Mouse (Mus musculus): Measurements from ENCODE around the gene Bmpr1b. TPM values are rescaled to one million over a fixed set of nuclear protein-coding genes. Genes with fewer than 3 reads are reported as not detected.

Gene Bmpr1b
- polyA plus RNA-seq, 1 experiment from 2014 or later, result 1.1 TPM

DNA sequence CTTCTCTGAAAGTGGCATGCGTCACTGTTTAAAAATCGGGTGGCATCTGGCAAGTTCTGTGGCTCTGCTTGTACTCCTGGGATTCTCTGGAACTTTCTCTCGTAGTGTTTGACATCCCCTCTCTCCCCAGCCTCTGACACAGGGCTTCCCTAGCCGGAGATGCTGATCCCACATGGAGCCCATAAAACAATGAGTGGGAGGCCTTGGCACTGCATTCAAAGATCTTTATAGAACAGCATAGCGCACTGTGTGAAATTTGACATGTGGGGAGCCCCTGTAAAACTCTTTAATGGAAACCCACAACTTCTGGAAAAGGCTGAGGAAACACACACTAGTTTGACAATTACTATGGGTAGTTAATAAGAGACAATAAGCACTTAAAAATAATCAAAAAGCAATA, 126.2 kb downstream of the Bmpr1b start:
- H3K27ac ChIP-seq (ENCODE audit: low read depth, low read length), result no peak overlapping the region
- no peaks in the 10 kb centered on the region for H3K27me3 ChIP-seq (replicated peaks; ENCODE audit: control insufficient read depth, insufficient read depth, low read length)
- 85% methylated on average over 5 of the region's 5 CpGs for WGBS
- no peak overlapping the region for H3K4me3 ChIP-seq (ENCODE audit: low read depth, low read length)
- no peak for ATAC-seq (replicated peaks; ENCODE audit: low FRiP score)
- no peaks in the 10 kb centered on the region for H3K36me3 ChIP-seq (ENCODE audit: control insufficient read depth, insufficient read depth, low read length)
- H3K9ac ChIP-seq (ENCODE audit: low read depth, low read length), result no peak overlapping the region
- H3K4me1 ChIP-seq (replicated peaks; ENCODE audit: control insufficient read depth, insufficient read depth, low read length), result no peaks in the 10 kb centered on the region
- DNase-seq (ENCODE audit: low spot score), result no peak
- H3K4me2 ChIP-seq, result no peak overlapping the region
- no peaks in the 10 kb centered on the region for H3K9me3 ChIP-seq (ENCODE audit: control insufficient read depth, low read length)

DNA sequence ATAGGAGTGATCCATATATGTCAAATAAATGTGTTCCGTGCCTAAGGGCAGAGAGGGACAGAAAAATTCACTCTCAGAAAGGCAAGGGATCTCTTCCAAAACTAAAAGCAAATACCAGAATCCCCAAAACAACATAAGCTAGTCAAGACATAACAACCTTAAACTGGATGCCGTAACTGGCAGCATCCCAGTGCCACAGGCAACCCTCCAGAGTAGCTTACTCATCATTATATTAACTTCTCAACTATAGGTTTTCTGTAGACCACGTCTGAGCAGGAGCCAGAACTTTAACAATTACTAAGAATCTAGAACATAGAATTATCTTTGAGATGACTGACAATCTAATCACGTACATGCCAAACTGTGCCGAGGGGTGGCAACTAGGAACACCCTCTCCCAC, 128.9 kb downstream of the Bmpr1b start:
- Histone ChIP-seq H3K4me1 (replicated peaks; ENCODE audit: control insufficient read depth, insufficient read depth, low read length) (no peaks in the 10 kb centered on the region), H3K4me3 (ENCODE audit: low read depth, low read length) (no peak overlapping the region), H3K27ac (ENCODE audit: low read depth, low read length) (no peak overlapping the region), H3K9ac (ENCODE audit: low read depth, low read length) (no peak overlapping the region), H3K36me3 (ENCODE audit: control insufficient read depth, insufficient read depth, low read length) (no peaks in the 10 kb centered on the region), H3K27me3 (replicated peaks; ENCODE audit: control insufficient read depth, insufficient read depth, low read length) (no peaks in the 10 kb centered on the region), H3K4me2 (no peak overlapping the region), H3K9me3 (ENCODE audit: control insufficient read depth, low read length) (no peaks in the 10 kb centered on the region)
- ATAC-seq (replicated peaks; ENCODE audit: low FRiP score) (no peak), DNase-seq (ENCODE audit: low spot score) (no peak)
- 82% methylated on average over 5 of the region's 5 CpGs for WGBS

DNA sequence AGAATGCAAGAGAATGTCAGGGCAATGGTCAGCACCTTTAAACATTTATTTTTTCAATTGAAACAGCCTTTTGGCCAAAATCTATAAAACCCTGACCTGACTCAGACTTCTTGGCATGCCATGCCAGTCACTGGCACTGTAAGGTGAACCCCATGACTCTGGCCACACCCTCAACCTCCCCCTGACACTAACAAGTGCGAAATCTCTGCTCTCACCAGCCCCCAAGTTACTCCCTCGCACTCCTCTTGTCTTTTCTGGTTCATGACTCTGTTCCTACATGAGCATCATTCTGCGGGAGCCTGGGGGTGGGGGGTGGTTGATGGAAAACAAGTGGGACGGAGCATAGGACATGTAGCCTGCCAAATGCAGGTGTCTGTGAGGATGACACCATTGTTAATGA, 135.1 kb downstream of the Bmpr1b start:
- Histone ChIP-seq H3K27ac (ENCODE audit: low read depth, low read length) (no peak overlapping the region), H3K4me1 (replicated peaks; ENCODE audit: control insufficient read depth, insufficient read depth, low read length) (no peaks in the 10 kb centered on the region), H3K4me3 (ENCODE audit: low read depth, low read length) (no peak overlapping the region), H3K9ac (ENCODE audit: low read depth, low read length) (no peak overlapping the region), H3K36me3 (ENCODE audit: control insufficient read depth, insufficient read depth, low read length) (no peaks in the 10 kb centered on the region), H3K27me3 (replicated peaks; ENCODE audit: control insufficient read depth, insufficient read depth, low read length) (no peaks in the 10 kb centered on the region), H3K4me2 (no peak overlapping the region), H3K9me3 (ENCODE audit: control insufficient read depth, low read length) (no peaks in the 10 kb centered on the region)
- ATAC-seq (replicated peaks; ENCODE audit: low FRiP score), result no peak
- 61% methylated on average over 4 of the region's 4 CpGs for WGBS
- DNase-seq (ENCODE audit: low spot score), result no peak

DNA sequence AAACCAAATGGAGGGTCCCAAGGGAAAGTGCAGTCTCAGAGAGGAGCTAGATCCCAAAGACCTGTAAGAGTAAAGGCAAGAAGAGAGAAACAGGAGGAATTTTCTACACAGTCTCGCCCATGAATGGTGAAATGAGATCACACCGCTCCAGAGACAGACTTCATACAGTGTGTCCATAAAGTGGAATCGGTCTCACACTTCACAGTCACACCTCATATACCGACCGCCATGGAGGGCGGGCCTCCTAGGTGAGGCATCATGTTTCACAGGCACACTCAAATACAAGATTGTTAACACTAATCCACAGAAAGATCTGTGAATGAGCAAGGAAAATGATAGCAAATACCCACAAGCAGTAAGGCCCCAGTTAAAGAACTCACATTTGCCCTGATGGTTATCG, 149.5 kb downstream of the Bmpr1b start:
- Histone ChIP-seq H3K4me2 (no peak overlapping the region), H3K9me3 (ENCODE audit: control insufficient read depth, low read length) (no peaks in the 10 kb centered on the region), H3K4me3 (ENCODE audit: low read depth, low read length) (no peak overlapping the region), H3K36me3 (ENCODE audit: control insufficient read depth, insufficient read depth, low read length) (no peaks in the 10 kb centered on the region), H3K9ac (ENCODE audit: low read depth, low read length) (no peak overlapping the region), H3K4me1 (replicated peaks; ENCODE audit: control insufficient read depth, insufficient read depth, low read length) (no peaks in the 10 kb centered on the region), H3K27ac (ENCODE audit: low read depth, low read length) (no peak overlapping the region), H3K27me3 (replicated peaks; ENCODE audit: control insufficient read depth, insufficient read depth, low read length) (no peaks in the 10 kb centered on the region)
- DNase-seq (ENCODE audit: low spot score), result no peak
- 80% methylated on average over 7 of the region's 7 CpGs for WGBS
- no peak for ATAC-seq (replicated peaks; ENCODE audit: low FRiP score)

DNA sequence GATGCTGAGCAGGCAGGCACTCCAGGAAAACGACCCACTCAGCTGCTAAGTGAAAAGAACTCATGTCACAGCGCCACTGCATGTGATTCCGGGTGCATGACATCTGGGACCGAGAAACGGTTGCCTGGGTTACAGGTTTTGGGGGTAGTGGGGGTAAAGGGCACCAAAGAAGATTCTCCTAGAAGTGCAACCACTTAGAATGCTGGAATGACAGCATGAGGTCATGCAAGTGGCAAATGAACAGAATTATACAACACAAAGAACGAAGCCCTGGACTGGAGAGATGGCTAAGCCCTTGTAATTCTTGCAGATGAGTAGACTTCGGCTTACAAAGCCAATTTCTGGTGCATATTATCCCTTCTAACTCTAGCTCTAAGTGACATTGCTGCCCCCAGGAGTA, 184.7 kb downstream of the Bmpr1b start:
- no peak overlapping the region for H3K27ac ChIP-seq (ENCODE audit: low read depth, low read length)
- WGBS, result 68% methylated on average over 7 of the region's 7 CpGs

DNA sequence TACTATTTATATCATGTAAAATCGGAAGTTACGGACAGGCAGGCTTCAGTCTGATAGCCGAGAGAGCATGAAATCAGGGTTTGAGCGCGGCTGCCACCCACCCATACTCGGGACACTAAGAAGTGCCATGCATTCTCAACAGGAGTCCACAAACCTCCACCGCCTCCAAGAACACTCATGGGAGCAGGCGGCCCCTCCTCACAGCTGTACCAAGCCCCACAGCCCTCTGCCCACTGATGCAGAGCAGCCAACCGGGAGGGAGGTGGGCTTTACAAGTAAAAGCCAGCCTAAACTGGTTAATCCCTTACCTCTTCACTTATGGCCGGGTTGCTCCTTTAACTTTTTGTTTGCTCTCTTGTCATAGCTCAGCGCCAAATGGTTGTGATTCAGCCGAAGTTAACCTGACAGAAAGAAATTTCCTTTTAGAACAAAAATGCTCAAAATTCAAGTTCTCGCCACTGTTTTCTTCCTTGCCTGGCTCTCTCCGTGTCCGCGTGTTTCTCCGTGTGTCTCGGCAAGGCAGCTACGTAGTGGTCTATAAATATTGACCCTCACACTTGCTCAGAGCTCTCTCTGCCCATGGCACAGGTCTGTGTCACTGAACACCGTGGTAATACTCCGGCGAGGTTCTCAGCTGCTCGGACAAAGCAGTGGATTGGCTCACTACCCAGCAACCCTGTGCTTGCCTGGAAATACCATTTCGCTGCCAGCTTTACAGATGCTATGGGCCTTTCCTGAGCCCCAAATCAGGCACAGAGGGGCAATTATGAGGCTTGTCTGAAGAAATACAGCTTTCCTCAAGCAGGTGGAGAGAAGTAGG, 187.4 kb downstream of the Bmpr1b start:
- WGBS, result 81% methylated on average over 24 of the region's 24 CpGs
- Histone ChIP-seq H3K36me3 (ENCODE audit: control insufficient read depth, insufficient read depth, low read length) (no peaks in the 10 kb centered on the region), H3K9me3 (ENCODE audit: control insufficient read depth, low read length) (no peaks in the 10 kb centered on the region), H3K9ac (ENCODE audit: low read depth, low read length) (no peak overlapping the region), H3K4me2 (no peak overlapping the region), H3K4me1 (replicated peaks; ENCODE audit: control insufficient read depth, insufficient read depth, low read length) (no peaks in the 10 kb centered on the region), H3K27me3 (replicated peaks; ENCODE audit: control insufficient read depth, insufficient read depth, low read length) (no peaks in the 10 kb centered on the region), H3K4me3 (ENCODE audit: low read depth, low read length) (no peak overlapping the region), H3K27ac (ENCODE audit: low read depth, low read length) (no peak overlapping the region)
- ATAC-seq (replicated peaks; ENCODE audit: low FRiP score), result no peak
- no peak for DNase-seq (ENCODE audit: low spot score)

More for the DNA sequence above, 184.7 kb downstream of the Bmpr1b start:
- no peaks in the 10 kb centered on the region for H3K9me3 ChIP-seq (ENCODE audit: control insufficient read depth, low read length)
- no peak overlapping the region for H3K4me3 ChIP-seq (ENCODE audit: low read depth, low read length)
- no peaks in the 10 kb centered on the region for H3K36me3 ChIP-seq (ENCODE audit: control insufficient read depth, insufficient read depth, low read length)
- no peaks in the 10 kb centered on the region for H3K27me3 ChIP-seq (replicated peaks; ENCODE audit: control insufficient read depth, insufficient read depth, low read length)
- no peak for ATAC-seq (replicated peaks; ENCODE audit: low FRiP score)
- no peak for DNase-seq (ENCODE audit: low spot score)
- H3K4me2 ChIP-seq, result no peak overlapping the region
- H3K9ac ChIP-seq (ENCODE audit: low read depth, low read length), result no peak overlapping the region
- H3K4me1 ChIP-seq (replicated peaks; ENCODE audit: control insufficient read depth, insufficient read depth, low read length), result no peaks in the 10 kb centered on the region

DNA sequence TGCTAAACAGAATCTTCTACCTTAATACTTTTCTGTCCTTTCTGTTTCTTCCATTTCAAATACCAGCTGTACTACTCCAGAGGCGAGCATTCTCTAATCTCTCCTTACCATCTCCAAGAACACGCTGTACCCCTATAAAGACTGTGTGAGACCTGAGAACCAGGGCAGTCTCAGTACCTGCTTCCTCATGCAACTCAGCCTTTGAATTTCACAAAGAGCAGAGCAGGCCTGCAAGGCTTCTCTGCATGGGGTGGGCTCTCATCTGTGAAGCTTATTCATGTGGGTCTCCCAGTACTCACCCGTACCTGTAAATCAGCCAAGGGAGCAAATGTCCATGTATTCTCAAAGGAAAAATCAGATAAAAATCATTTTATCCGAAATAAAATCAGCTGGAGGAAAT, 203.0 kb downstream of the Bmpr1b start:
- no peak for ATAC-seq (replicated peaks; ENCODE audit: low FRiP score)
- Histone ChIP-seq H3K36me3 (ENCODE audit: control insufficient read depth, insufficient read depth, low read length) (no peaks in the 10 kb centered on the region), H3K4me3 (ENCODE audit: low read depth, low read length) (no peak overlapping the region)

DNA sequence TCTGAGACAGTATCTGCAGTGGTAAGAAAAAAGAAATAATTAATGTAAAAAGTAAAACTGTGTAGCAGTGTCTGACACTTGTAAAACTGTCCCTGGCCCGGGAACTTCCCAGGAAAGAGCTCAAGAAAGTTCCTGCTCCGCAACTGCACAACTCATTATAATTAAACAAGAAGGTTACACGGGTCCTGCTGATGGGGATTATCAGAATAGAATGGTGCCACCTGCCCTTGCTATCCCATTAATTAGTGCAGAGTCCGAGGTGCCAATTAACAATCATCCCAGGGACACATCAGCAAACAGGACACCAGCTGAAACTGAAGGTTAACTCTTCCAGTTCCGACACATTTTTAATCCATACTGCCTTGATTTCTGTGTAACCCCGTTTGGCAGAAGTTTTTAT, 216.3 kb downstream of the Bmpr1b start:
- no peak overlapping the region for H3K4me2 ChIP-seq
- WGBS, result 55% methylated on average over 6 of the region's 6 CpGs
- ATAC-seq (replicated peaks; ENCODE audit: low FRiP score), result no peak

More for the DNA sequence above, 203.0 kb downstream of the Bmpr1b start:
- H3K9ac ChIP-seq (ENCODE audit: low read depth, low read length), result no peak overlapping the region
- no peak overlapping the region for H3K27ac ChIP-seq (ENCODE audit: low read depth, low read length)
- H3K9me3 ChIP-seq (ENCODE audit: control insufficient read depth, low read length), result no peaks in the 10 kb centered on the region
- H3K4me2 ChIP-seq, result no peak overlapping the region
- no peaks in the 10 kb centered on the region for H3K27me3 ChIP-seq (replicated peaks; ENCODE audit: control insufficient read depth, insufficient read depth, low read length)
- no peaks in the 10 kb centered on the region for H3K4me1 ChIP-seq (replicated peaks; ENCODE audit: control insufficient read depth, insufficient read depth, low read length)
- no peak for DNase-seq (ENCODE audit: low spot score)
- WGBS, result 62% methylated on average over 4 of the region's 4 CpGs

DNA sequence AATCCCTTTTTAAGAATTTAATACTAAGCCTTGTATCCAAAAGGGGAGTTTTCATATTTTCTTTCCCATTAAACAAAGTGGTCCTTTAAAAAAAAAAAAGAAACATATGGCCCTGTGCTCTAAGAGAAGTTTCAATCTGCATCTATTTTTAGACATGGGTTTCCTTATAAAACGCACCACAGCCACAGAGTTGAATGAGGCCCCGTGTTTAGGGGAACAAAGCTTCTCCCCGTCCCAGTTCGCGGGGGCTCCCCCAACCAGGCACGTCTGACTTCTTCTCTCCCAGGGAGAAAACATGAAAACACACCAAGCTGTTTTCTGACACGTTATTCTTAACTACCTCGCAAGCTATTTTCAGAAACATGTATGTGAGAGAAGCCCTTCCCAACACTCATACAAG, 218.6 kb downstream of the Bmpr1b start:
- Histone ChIP-seq H3K9me3 (ENCODE audit: control insufficient read depth, low read length) (no peaks in the 10 kb centered on the region), H3K4me2 (no peak overlapping the region), H3K4me1 (replicated peaks; ENCODE audit: control insufficient read depth, insufficient read depth, low read length) (no peaks in the 10 kb centered on the region), H3K36me3 (ENCODE audit: control insufficient read depth, insufficient read depth, low read length) (no peaks in the 10 kb centered on the region), H3K4me3 (ENCODE audit: low read depth, low read length) (no peak overlapping the region), H3K9ac (ENCODE audit: low read depth, low read length) (no peak overlapping the region), H3K27ac (ENCODE audit: low read depth, low read length) (no peak overlapping the region), H3K27me3 (replicated peaks; ENCODE audit: control insufficient read depth, insufficient read depth, low read length) (no peaks in the 10 kb centered on the region)
- no peak for ATAC-seq (replicated peaks; ENCODE audit: low FRiP score)
- WGBS, result 66% methylated on average over 8 of the region's 8 CpGs
- DNase-seq (ENCODE audit: low spot score), result no peak

More for the DNA sequence above, 216.3 kb downstream of the Bmpr1b start:
- Histone ChIP-seq H3K9me3 (ENCODE audit: control insufficient read depth, low read length) (no peaks in the 10 kb centered on the region), H3K36me3 (ENCODE audit: control insufficient read depth, insufficient read depth, low read length) (no peaks in the 10 kb centered on the region), H3K4me3 (ENCODE audit: low read depth, low read length) (no peak overlapping the region), H3K4me1 (replicated peaks; ENCODE audit: control insufficient read depth, insufficient read depth, low read length) (no peaks in the 10 kb centered on the region), H3K27ac (ENCODE audit: low read depth, low read length) (no peak overlapping the region), H3K27me3 (replicated peaks; ENCODE audit: control insufficient read depth, insufficient read depth, low read length) (no peaks in the 10 kb centered on the region), H3K9ac (ENCODE audit: low read depth, low read length) (no peak overlapping the region)
- DNase-seq (ENCODE audit: low spot score), result no peak

Measured in liver, embryonic 11.5 days (tissue).